Mouse (Mus musculus): ENCODE results near the gene Tm7sf2.

Gene Tm7sf2

GRCm38 (mm10) chr19:6067724-6068415 lies at the start of gene Tm7sf2:
TSS of gene Tm7sf2 (minus strand) at chr19:6068373.
- DNase-seq (ENCODE audit: low spot score in 2 of 2) = peak; percentile 81 to 83

- DNase-seq (ENCODE audit: low spot score in 2 of 2) = peak in 1 of 2 experiments; percentile 33
Measured at GRCm38 (mm10) chr19:6117346-6117985, 49.3 kb upstream of the Tm7sf2 start.

- no peak for DNase-seq (ENCODE audit: low spot score in 2 of 2)
Measured at GRCm38 (mm10) chr19:6116113-6116850, 48.1 kb upstream of the Tm7sf2 start.

- DNase-seq (ENCODE audit: low spot score in 2 of 2) = no peak
Measured at GRCm38 (mm10) chr19:6113116-6113515, 44.9 kb upstream of the Tm7sf2 start.

- DNase-seq (ENCODE audit: low spot score in 2 of 2) = no peak
Measured at GRCm38 (mm10) chr19:6105586-6105985, 37.4 kb upstream of the Tm7sf2 start, which contains the start of gene Naaladl1. TSS of gene Naaladl1 (plus strand) at chr19:6105782.

GRCm38 (mm10) chr19:6104476-6104875 lies 36.3 kb upstream of the Tm7sf2 start:
- DNase-seq (ENCODE audit: low spot score in 2 of 2) = no peak

GRCm38 (mm10) chr19:6102169-6102853 lies 34.1 kb upstream of the Tm7sf2 start:
- no peak for DNase-seq (ENCODE audit: low spot score in 2 of 2)

GRCm38 (mm10) chr19:6101186-6101585 lies 33.0 kb upstream of the Tm7sf2 start:
- no peak for DNase-seq (ENCODE audit: low spot score in 2 of 2)

- no peak for DNase-seq (ENCODE audit: low spot score in 2 of 2)
Measured at GRCm38 (mm10) chr19:6097847-6098246, 29.7 kb upstream of the Tm7sf2 start.

GRCm38 (mm10) chr19:6094119-6094518 lies 25.9 kb upstream of the Tm7sf2 start, which contains the start of gene AC131692.1:
TSS of gene AC131692.1 (plus strand) at chr19:6094419.
- no peak for DNase-seq (ENCODE audit: low spot score in 2 of 2)

GRCm38 (mm10) chr19:6088841-6089240 lies 20.7 kb upstream of the Tm7sf2 start:
- no peak for DNase-seq (ENCODE audit: low spot score in 2 of 2)

GRCm38 (mm10) chr19:6085417-6085879 lies 17.3 kb upstream of the Tm7sf2 start:
- DNase-seq (ENCODE audit: low spot score in 2 of 2) = peak; percentile 52 to 55

GRCm38 (mm10) chr19:6084478-6085248 lies 16.5 kb upstream of the Tm7sf2 start, which contains the start of the genes Zfpl1 and Cdca5:
TSS of gene Zfpl1 (minus strand) at chr19:6084956.
TSS of gene Cdca5 (plus strand) at chr19:6084983.
- DNase-seq (ENCODE audit: low spot score in 2 of 2) = peak; percentile 94 to 96

GRCm38 (mm10) chr19:6082156-6082555 lies 14.0 kb upstream of the Tm7sf2 start, which contains the start of gene Gm28374:
TSS of gene Gm28374 (minus strand) at chr19:6082256.
- no peak for DNase-seq (ENCODE audit: low spot score in 2 of 2)

- DNase-seq (ENCODE audit: low spot score in 2 of 2) = no peak
Measured at GRCm38 (mm10) chr19:6079983-6080480, 11.9 kb upstream of the Tm7sf2 start, which contains the start of gene Tmem262. TSS of gene Tmem262 (plus strand) at chr19:6080033.

- peak; percentile 79 to 81 for DNase-seq (ENCODE audit: low spot score in 2 of 2)
Measured at GRCm38 (mm10) chr19:6076564-6077393, 8.6 kb upstream of the Tm7sf2 start, which contains the start of gene Vps51. TSS of gene Vps51 (minus strand) at chr19:6077231.

- no peak for DNase-seq (ENCODE audit: low spot score in 2 of 2)
Measured at GRCm38 (mm10) chr19:6073889-6074288, 5.7 kb upstream of the Tm7sf2 start.

GRCm38 (mm10) chr19:6071261-6071660 lies 3.1 kb upstream of the Tm7sf2 start:
- DNase-seq (ENCODE audit: low spot score in 2 of 2) = no peak

- no peak for DNase-seq (ENCODE audit: low spot score in 2 of 2)
Measured at GRCm38 (mm10) chr19:6070571-6071250, 2.5 kb upstream of the Tm7sf2 start.

Measured in thymus, postnatal 10 days (tissue).